Mouse (Mus musculus): Measurements from ENCODE around the gene Trpc1. TPM values are rescaled to one million over a fixed set of nuclear protein-coding genes. Genes with fewer than 3 reads are reported as not detected.

Gene Trpc1
- total and polyA plus RNA-seq, 3 experiments, result 0.15 to 0.50 TPM; not detected in 1

DNA sequence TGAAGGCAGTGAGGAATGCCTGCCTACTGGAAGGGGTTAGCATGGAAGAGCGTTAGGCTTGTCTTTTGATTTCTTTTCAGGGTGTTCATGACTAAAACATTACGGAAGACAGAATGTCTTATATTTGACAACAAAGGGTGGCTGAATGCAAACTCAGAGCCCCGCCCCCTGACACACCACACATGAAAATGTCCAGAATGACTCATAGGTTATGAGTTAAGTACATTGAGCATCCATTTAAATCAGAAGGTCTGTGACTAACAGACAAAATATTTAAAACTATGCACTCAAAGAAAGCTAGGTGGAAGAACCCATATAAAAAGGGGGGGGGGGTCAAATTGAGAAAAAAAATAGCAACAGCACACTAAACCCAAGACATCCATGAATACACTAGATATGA lies 77.8 kb downstream of the Trpc1 start:
- Histone ChIP-seq H3K9me3 (replicated peaks; ENCODE audit: insufficient read depth, low read length) (no peaks in the 10 kb centered on the region), H3K27ac (ENCODE audit: control insufficient read depth, low read depth, low read length) (no peak overlapping the region), H3K79me2 (ENCODE audit: control insufficient read depth, insufficient read depth, low read length, poor library complexity) (no peaks in the 10 kb centered on the region), H3K9ac (ENCODE audit: control insufficient read depth, low read depth, low read length, poor library complexity, severe bottlenecking) (no peak overlapping the region), H3K36me3 (ENCODE audit: control insufficient read depth in 1 of 2, insufficient read depth in 2 of 2, low read length in 2 of 2) (no peaks in the 10 kb centered on the region), H3K4me3 (ENCODE audit: control insufficient read depth in 1 of 2, insufficient read depth in 1 of 2, low read depth in 2 of 2, low read length in 2 of 2) (no peak overlapping the region), H3K27me3 (ENCODE audit: control insufficient read depth in 1 of 2, insufficient read depth in 2 of 2, low read length in 2 of 2) (no peaks in the 10 kb centered on the region; a peak in 1 of 4 replicates), H3K4me1 (ENCODE audit: control insufficient read depth in 1 of 2, insufficient read depth in 2 of 2, low read length in 2 of 2) (no peaks in the 10 kb centered on the region)
- TF ChIP-seq HCFC1 (IDR thresholded peaks at IDR 0.05; ENCODE audit: low read depth, low read length) (no peak), ZC3H11A (IDR thresholded peaks at IDR 0.05; ENCODE audit: low read depth, low read length) (no peak), MYC (IDR thresholded peaks at IDR 0.05; ENCODE audit: low read depth, low read length) (no peak), ZKSCAN1 (IDR thresholded peaks at IDR 0.05; ENCODE audit: low read depth, low read length) (no peak), RAD21 (IDR thresholded peaks at IDR 0.05; ENCODE audit: low read depth, low read length) (no peak)
- no peak for DNase-seq (ENCODE audit: low read depth, low spot score)

GRCm38 (mm10) chr9:95668306-95668705 lies 81.9 kb downstream of the Trpc1 start:
- Histone ChIP-seq H3K79me2 (ENCODE audit: control insufficient read depth, insufficient read depth, low read length, poor library complexity) (no peaks in the 10 kb centered on the region), H3K27ac (ENCODE audit: control insufficient read depth, low read depth, low read length) (no peak overlapping the region), H3K27me3 (ENCODE audit: control insufficient read depth in 1 of 2, insufficient read depth in 2 of 2, low read length in 2 of 2) (no peaks in the 10 kb centered on the region; a peak in 1 of 4 replicates), H3K9ac (ENCODE audit: control insufficient read depth, low read depth, low read length, poor library complexity, severe bottlenecking) (no peak overlapping the region), H3K9me3 (replicated peaks; ENCODE audit: insufficient read depth, low read length) (no peaks in the 10 kb centered on the region), H3K4me3 (ENCODE audit: control insufficient read depth in 1 of 2, insufficient read depth in 1 of 2, low read depth in 2 of 2, low read length in 2 of 2) (no peak overlapping the region), H3K4me1 (ENCODE audit: control insufficient read depth in 1 of 2, insufficient read depth in 2 of 2, low read length in 2 of 2) (no peaks in the 10 kb centered on the region), H3K36me3 (ENCODE audit: control insufficient read depth in 1 of 2, insufficient read depth in 2 of 2, low read length in 2 of 2) (no peaks in the 10 kb centered on the region)
- TF ChIP-seq USF1 (IDR thresholded peaks at IDR 0.05; ENCODE audit: low read depth, low read length) (no peak), SMC3 (IDR thresholded peaks at IDR 0.05; ENCODE audit: low read depth, low read length) (no peak), POLR2A (IDR thresholded peaks at IDR 0.05; ENCODE audit: control insufficient read depth in 1 of 2, insufficient read depth in 1 of 2, low read depth in 1 of 2, low read length in 2 of 2, poor library complexity in 1 of 2) (no peak), MYB (IDR thresholded peaks at IDR 0.05; ENCODE audit: low read depth, low read length) (no peak), JUND (IDR thresholded peaks at IDR 0.05; ENCODE audit: low read depth, low read length) (no peak), ZNF384 (IDR thresholded peaks at IDR 0.05; ENCODE audit: low read depth, low read length) (no peak), MYC (IDR thresholded peaks at IDR 0.05; ENCODE audit: low read depth, low read length) (no peak), USF2 (IDR thresholded peaks at IDR 0.05; ENCODE audit: borderline replicate concordance in 1 of 2, insufficient read depth in 1 of 2, low read depth in 1 of 2, low read length in 2 of 2) (no peak), EP300 (IDR thresholded peaks at IDR 0.05; ENCODE audit: low read depth in 1 of 2, low read length in 2 of 2) (no peak), TBP (IDR thresholded peaks at IDR 0.05; ENCODE audit: low read depth, low read length) (no peak), CTCF (IDR thresholded peaks at IDR 0.05 in 2 of 3, conservative IDR thresholded peaks at IDR 0.05 in 1 of 3; ENCODE audit: control insufficient read depth in 1 of 3, insufficient read depth in 1 of 3, low read depth in 2 of 3, low read length in 3 of 3, poor library complexity in 1 of 3, severe bottlenecking in 1 of 3) (no peak)
- DNase-seq (ENCODE audit: low read depth, low spot score), result no peak

- H3K27ac ChIP-seq (ENCODE audit: control insufficient read depth, low read depth, low read length), result no peak overlapping the region
- H3K9ac ChIP-seq (ENCODE audit: control insufficient read depth, low read depth, low read length, poor library complexity, severe bottlenecking), result no peak overlapping the region
- no peaks in the 10 kb centered on the region for H3K79me2 ChIP-seq (ENCODE audit: control insufficient read depth, insufficient read depth, low read length, poor library complexity)
- no peaks in the 10 kb centered on the region for H3K36me3 ChIP-seq (ENCODE audit: control insufficient read depth in 1 of 2, insufficient read depth in 2 of 2, low read length in 2 of 2)
- TF ChIP-seq POLR2AphosphoS5 (IDR thresholded peaks at IDR 0.05; ENCODE audit: borderline replicate concordance, low read depth, low read length), result no peak
- TF ChIP-seq SIN3A (IDR thresholded peaks at IDR 0.05; ENCODE audit: low read length), result no peak
- no peak for TF ChIP-seq ETS1 (IDR thresholded peaks at IDR 0.05; ENCODE audit: low read depth, low read length)
- no peak for TF ChIP-seq POLR2AphosphoS2 (IDR thresholded peaks at IDR 0.05; ENCODE audit: low read length)
- TF ChIP-seq RAD21 (IDR thresholded peaks at IDR 0.05; ENCODE audit: low read depth, low read length), result no peak
- TF ChIP-seq EP300 (IDR thresholded peaks at IDR 0.05; ENCODE audit: low read depth in 1 of 2, low read length in 2 of 2), result no peak
- TF ChIP-seq TCF12 (IDR thresholded peaks at IDR 0.05; ENCODE audit: low read depth, low read length), result no peak
- no peak for TF ChIP-seq HCFC1 (IDR thresholded peaks at IDR 0.05; ENCODE audit: low read depth, low read length)
- no peak for TF ChIP-seq ZC3H11A (IDR thresholded peaks at IDR 0.05; ENCODE audit: low read depth, low read length)
- no peak for TF ChIP-seq USF2 (IDR thresholded peaks at IDR 0.05; ENCODE audit: borderline replicate concordance in 1 of 2, insufficient read depth in 1 of 2, low read depth in 1 of 2, low read length in 2 of 2)
- H3K4me1 ChIP-seq (ENCODE audit: control insufficient read depth in 1 of 2, insufficient read depth in 2 of 2, low read length in 2 of 2), result no peaks in the 10 kb centered on the region
- H3K4me3 ChIP-seq (ENCODE audit: control insufficient read depth in 1 of 2, insufficient read depth in 1 of 2, low read depth in 2 of 2, low read length in 2 of 2), result no peak overlapping the region
- DNase-seq (ENCODE audit: low read depth, low spot score), result no peak
- H3K27me3 ChIP-seq (ENCODE audit: control insufficient read depth in 1 of 2, insufficient read depth in 2 of 2, low read length in 2 of 2), result no peaks in the 10 kb centered on the region; a peak in 1 of 4 replicates
- no peaks in the 10 kb centered on the region for H3K9me3 ChIP-seq (replicated peaks; ENCODE audit: insufficient read depth, low read length)
Observed at GRCm38 (mm10) chr9:95667836-95668235, 82.3 kb downstream of the Trpc1 start.

Measured in MEL (cell line).